Mouse (Mus musculus) ES-E14 (cell line): ENCODE measurements at regions not wholly inside any gene's neighbourhood (a gene's known extent, or its start where the extent isn't known, plus 50 kb on each side); places are given as distances from the start of the nearest gene placed in this dataset.

Experiments used
- DNase-seq: peaks from one replicate; pipeline ENCODE4 v3.0.0-alpha.2; 2013; ENCODE audit warnings: low read depth, low spot score
- H3K27ac ChIP-seq: 2 replicates; pipeline ENCODE4 v1.5.1; 2012; ENCODE audit warnings: low read depth, mild to moderate bottlenecking, low read length, moderate library complexity, mixed read lengths; ENCODE audit not compliant: poor library complexity, insufficient read depth, severe bottlenecking
- H3K36me3 ChIP-seq: 2 replicates; pipeline ENCODE4 v1.6.1; 2012; ENCODE audit warnings: mild to moderate bottlenecking, low read length, moderate library complexity, mixed read lengths; ENCODE audit not compliant: control insufficient read depth, poor library complexity, insufficient read depth, severe bottlenecking
- H3K4me1 ChIP-seq, 2 experiments: fragments of 150-350 bp in 1 of 2; sonication (generic) in 1 of 2; 2 replicates each; pipeline ENCODE4 v1.6.1; 2012; ENCODE audit warnings: low read length in 2 of 2, mild to moderate bottlenecking in 1 of 2, mixed read lengths in 1 of 2; ENCODE audit not compliant: control insufficient read depth in 2 of 2, insufficient read depth in 2 of 2, poor library complexity in 1 of 2
- H3K4me3 ChIP-seq, 2 experiments: fragments of 150-350 bp in 1 of 2; sonication (generic) in 1 of 2; 2 replicates each; pipeline ENCODE4 v1.5.1; 2012; ENCODE audit warnings: low read length in 2 of 2, low read depth in 1 of 2, mild to moderate bottlenecking in 1 of 2, mixed read lengths in 1 of 2; ENCODE audit not compliant: insufficient read depth in 1 of 2, poor library complexity in 1 of 2, severe bottlenecking in 1 of 2
- H3K9ac ChIP-seq: 2 replicates; pipeline ENCODE4 v1.6.1; 2012; ENCODE audit warnings: low read depth, mild to moderate bottlenecking, low read length, mixed read lengths; ENCODE audit not compliant: poor library complexity, insufficient read depth, severe bottlenecking
- H3K9me3 ChIP-seq: fragments of 150-350 bp; sonication (generic); 2 replicates; pipeline ENCODE4 v1.6.1; 2012; ENCODE audit warnings: low read depth, mild to moderate bottlenecking, low read length; ENCODE audit not compliant: control insufficient read depth, insufficient read depth
- CHD2 ChIP-seq: IDR thresholded peaks from 2 replicates; pipeline ENCODE4 v1.6.1; 2014; ENCODE audit warnings: mild to moderate bottlenecking, low read depth, low read length, inconsistent platforms
- HCFC1 ChIP-seq: IDR thresholded peaks from 2 replicates; pipeline ENCODE4 v1.6.1; 2012; ENCODE audit warnings: low read length, inconsistent platforms, borderline replicate concordance; ENCODE audit not compliant: insufficient read depth
- MAFK ChIP-seq: IDR thresholded peaks from 2 replicates; pipeline ENCODE4 v1.6.1; 2014; ENCODE audit warnings: mild to moderate bottlenecking, low read depth, low read length, inconsistent platforms; ENCODE audit not compliant: insufficient read depth
- ZC3H11A ChIP-seq: IDR thresholded peaks from 2 replicates; pipeline ENCODE4 v1.6.1; 2012; ENCODE audit warnings: low read depth, mild to moderate bottlenecking, inconsistent platforms, low read length, borderline replicate concordance
- ZNF384 ChIP-seq: IDR thresholded peaks from 2 replicates; pipeline ENCODE4 v1.6.1; 2012; ENCODE audit warnings: low read depth, low read length, inconsistent platforms
- in situ Hi-C, 2 experiments: fragments of 600-800 bp; cut with MboI; formaldehyde crosslinking; loops; one replicate each; pipeline ENCODE4 v1.15.1; 2025; ENCODE audit warnings: low sequenced_read_pairs in 2 of 2, inconsistent platforms in 1 of 2; ENCODE audit not compliant: unreplicated experiment in 2 of 2

DNA sequence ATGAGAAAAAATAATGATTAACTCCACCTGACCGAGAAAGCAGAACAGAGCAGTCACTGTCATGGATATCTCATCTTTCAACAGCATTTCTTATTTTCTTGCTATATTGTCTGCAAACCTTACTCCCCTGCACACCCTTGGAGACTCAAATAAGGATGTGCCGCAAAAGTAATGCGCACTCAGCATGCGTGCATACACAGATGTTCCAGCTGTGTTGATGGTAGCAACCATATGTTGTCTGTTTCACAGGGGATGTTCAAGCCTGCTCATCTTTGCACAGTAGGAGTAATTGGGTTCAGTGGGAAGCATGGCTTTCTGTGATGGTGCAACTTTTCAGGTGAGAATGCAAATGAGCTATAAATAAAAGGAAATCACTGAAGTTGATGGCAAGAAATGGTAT lies 1182.9 kb upstream of the Manea start:
- Histone ChIP-seq H3K36me3 (no peaks in the 10 kb centered on the region), H3K4me1 (no peaks in the 10 kb centered on the region), H3K9ac (no peak overlapping the region), H3K9me3 (no peaks in the 10 kb centered on the region), H3K27ac (no peak overlapping the region), H3K4me3 (no peak overlapping the region)
- TF ChIP-seq ZNF384, result no peak
- no peak for TF ChIP-seq HCFC1
- TF ChIP-seq ZC3H11A, result no peak
- TF ChIP-seq CHD2, result no peak
- no peak for TF ChIP-seq MAFK
- DNase-seq, result no peak
- in situ Hi-C loops, result no loop called here

DNA sequence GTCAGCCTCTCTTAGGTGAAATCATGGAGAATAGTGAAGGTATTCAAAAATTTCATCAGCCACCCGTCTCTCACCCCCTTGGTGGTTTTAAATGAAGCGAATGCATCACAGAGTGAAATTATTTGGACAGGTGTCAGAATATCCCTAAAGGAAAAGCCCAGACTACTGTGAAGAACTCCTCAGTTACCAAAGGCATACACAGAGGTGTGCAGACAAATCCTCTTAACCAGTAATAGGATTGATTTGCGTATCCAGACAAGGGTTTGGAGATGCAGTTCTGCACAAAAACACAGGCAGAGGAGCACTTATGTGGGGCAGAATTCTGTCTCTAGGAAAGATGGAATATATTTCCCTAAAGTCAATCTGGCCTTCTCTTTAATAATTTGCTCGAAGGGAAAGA lies 1173.6 kb upstream of the Manea start:
- Histone ChIP-seq H3K36me3 (no peaks in the 10 kb centered on the region), H3K9me3 (no peaks in the 10 kb centered on the region), H3K9ac (no peak overlapping the region), H3K4me1 (no peaks in the 10 kb centered on the region), H3K4me3 (no peak overlapping the region), H3K27ac (no peak overlapping the region)
- TF ChIP-seq ZC3H11A (no peak), HCFC1 (no peak), ZNF384 (no peak), CHD2 (no peak), MAFK (no peak)
- DNase-seq, result no peak
- in situ Hi-C loops, result no loop called here

DNA sequence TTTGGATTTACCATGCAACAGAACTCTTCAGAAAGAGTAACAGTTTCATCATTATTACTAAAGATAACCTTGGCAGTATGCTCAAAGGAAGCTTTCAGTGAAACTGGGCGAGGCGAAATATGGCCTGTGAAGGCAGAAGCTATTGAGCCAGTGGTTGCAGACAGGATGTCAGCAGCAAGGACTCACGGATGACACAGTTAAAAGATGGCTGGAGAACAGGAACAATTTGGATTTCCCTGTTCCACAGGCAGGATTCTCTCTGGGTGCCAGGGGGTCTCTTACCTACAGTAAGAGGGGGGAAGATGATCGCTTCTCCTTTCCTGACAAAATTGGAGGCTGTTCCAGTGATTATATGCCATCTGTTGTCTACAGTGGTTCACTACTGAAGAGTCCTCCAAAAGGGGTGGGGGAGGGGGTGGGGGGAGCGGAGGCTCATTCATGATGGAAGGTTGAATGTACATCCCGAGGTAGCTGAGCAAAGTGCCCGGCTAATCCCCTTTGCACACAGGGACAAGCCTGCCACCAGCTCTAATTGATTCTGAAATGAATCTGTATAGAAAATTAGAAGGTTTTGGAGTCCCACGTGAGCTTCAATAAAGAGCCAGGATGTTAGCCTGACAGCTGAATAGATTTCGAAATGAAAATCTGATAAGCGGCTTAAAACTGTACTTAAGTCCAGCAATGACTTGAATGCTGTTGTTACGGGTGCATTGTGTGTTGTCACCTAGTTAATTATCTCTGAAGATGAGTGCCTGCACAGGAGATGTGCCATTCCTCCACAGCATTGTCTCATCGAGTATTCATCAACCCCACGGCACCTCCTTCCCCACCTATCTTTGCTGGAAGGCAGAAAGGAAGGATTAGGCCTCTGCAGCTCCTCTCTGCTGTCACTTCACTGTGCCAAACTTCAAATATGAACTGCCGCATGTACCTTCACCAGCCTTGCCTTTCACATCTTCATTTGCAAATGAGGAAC lies 1158.4 kb upstream of the Manea start:
- H3K36me3 ChIP-seq, result no peaks in the 10 kb centered on the region
- no peaks in the 10 kb centered on the region for H3K4me1 ChIP-seq
- no peak for TF ChIP-seq ZC3H11A
- TF ChIP-seq MAFK, result no peak
- TF ChIP-seq ZNF384, result no peak
- no peak for TF ChIP-seq CHD2
- TF ChIP-seq HCFC1, result no peak
- no peak overlapping the region for H3K27ac ChIP-seq
- in situ Hi-C loops, result no loop called here
- H3K9ac ChIP-seq, result no peak overlapping the region
- no peak overlapping the region for H3K4me3 ChIP-seq
- no peaks in the 10 kb centered on the region for H3K9me3 ChIP-seq
- no peak for DNase-seq

DNA sequence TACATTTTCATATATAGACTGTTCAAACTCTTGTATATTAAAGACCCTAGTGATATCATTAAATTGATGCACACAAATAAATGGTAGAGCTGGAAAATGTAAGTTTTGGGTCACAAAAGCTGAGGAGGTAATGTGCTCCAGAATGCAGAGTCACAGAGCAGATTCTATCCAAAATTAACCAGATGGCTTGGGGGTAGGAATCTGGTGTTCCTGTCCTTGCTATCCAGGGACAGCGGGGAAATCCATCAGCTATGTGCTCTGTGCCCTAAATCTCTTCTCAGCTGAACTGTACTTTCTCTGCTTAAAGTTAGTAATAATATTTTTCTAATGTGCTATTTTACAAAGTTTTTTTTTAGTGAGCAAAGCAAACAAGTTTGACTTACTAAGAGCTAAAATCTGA lies 1151.2 kb upstream of the Manea start:
- Histone ChIP-seq H3K27ac (no peak overlapping the region), H3K9me3 (no peaks in the 10 kb centered on the region), H3K9ac (no peak overlapping the region), H3K4me3 (no peak overlapping the region), H3K36me3 (no peaks in the 10 kb centered on the region), H3K4me1 (no peaks in the 10 kb centered on the region)
- no peak for TF ChIP-seq CHD2
- TF ChIP-seq MAFK, result no peak
- TF ChIP-seq ZC3H11A, result no peak
- TF ChIP-seq HCFC1, result no peak
- TF ChIP-seq ZNF384, result no peak
- in situ Hi-C loops, result no loop called here
- no peak for DNase-seq
